Mouse (Mus musculus): ENCODE measurements around the gene Tmem63a.

DNA sequence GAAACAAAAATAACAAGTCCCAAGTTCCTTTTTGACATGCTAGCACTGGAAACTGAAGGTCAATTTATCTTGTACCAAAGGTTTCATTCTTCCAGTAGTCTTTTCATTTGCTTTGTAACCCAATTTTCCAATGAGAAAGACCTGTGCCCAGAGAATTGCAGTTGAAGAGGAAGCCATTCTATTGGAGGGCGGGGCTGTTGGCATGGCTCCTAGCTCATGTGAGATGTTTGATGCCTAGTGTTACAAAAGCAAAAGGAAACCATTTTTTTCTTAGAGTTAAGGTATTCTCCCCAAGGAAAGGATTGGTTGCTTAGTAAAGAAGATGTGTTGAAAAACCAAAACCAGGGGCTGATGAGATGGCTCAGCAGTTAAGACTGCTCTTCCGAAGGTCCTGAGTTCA, 66.1 kb downstream of the Tmem63a start:
- TF ChIP-seq POLR2A (IDR thresholded peaks at IDR 0.05; ENCODE audit: insufficient read depth, low read length) (no peak), CTCF (IDR thresholded peaks at IDR 0.05; ENCODE audit: low read depth, low read length) (no peak), EP300 (IDR thresholded peaks at IDR 0.05; ENCODE audit: insufficient read depth, low read depth, low read length) (no peak)
